Mouse (Mus musculus): ENCODE results near the gene Dcaf6.

DNA sequence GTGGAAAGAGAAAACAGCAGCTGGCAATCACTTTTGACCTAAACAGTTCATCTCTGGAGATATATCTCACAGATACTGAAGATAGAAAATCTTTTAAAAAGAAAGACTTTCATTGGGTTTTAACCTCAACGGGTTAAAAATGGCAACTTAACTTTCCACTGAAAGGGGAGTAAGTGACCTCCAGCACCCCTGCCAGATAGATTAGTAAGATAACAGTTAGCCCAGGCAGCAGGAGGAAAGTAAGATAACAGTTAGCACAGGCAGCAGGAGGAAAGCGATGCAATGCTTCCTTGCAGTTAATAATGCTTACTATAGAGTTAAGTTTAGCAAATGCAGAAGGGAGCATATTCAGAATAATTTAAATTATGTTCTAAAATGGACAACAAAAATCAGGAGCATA lies 103.9 kb downstream of the Dcaf6 start:
- TF ChIP-seq CTCF (IDR thresholded peaks at IDR 0.05; ENCODE audit: borderline replicate concordance, insufficient read depth, low read length) (no peak), POLR2A (IDR thresholded peaks at IDR 0.05; ENCODE audit: low read depth, low read length) (no peak)

Data from embryonic fibroblast, embryonic 13.5 days (primary cell).